Mouse (Mus musculus): ENCODE results near the gene Inip. TPM values are rescaled to one million over a fixed set of nuclear protein-coding genes. Genes with fewer than 3 reads are reported as not detected.

Inip gene
- polyA plus RNA-seq, 1 experiment from 2014 or later: 64.6 TPM

DNA sequence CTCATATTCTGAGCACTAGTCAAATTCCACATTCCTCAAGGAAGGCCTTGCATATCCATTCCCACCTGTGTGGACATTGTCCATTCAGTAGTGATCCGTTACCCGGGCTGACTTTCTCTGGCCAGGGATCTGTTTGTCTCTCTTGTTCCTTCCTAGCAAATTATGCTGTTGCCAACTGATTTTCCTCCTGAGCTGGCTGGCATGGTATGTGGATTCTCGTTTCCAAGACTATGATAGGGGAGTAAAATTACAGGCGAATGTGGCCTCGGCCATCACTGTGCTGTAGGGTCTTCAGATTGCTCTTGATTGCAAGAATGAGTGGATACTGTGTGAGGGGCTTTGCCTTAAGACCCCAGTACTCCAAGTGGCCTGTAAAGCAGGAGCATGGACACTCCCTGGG lies 25.0 kb upstream of the Inip start:
- Histone ChIP-seq H3K36me3 (ENCODE audit: control insufficient read depth, insufficient read depth, low read length) (no peaks in the 10 kb centered on the region), H3K4me3 (replicated peaks; ENCODE audit: low read depth, low read length) (no peak overlapping the region), H3K4me1 (ENCODE audit: control insufficient read depth, insufficient read depth, low read length) (no peaks in the 10 kb centered on the region), H3K4me2 (ENCODE audit: low read length) (no peak overlapping the region), H3K9me3 (ENCODE audit: control insufficient read depth, low read length) (no peaks in the 10 kb centered on the region), H3K27ac (replicated peaks; ENCODE audit: low read depth, low read length) (no peak overlapping the region), H3K27me3 (ENCODE audit: control insufficient read depth, insufficient read depth, low read length) (no peaks in the 10 kb centered on the region), H3K9ac (replicated peaks; ENCODE audit: low read length) (no peak overlapping the region)
- ATAC-seq (ENCODE audit: low FRiP score, low TSS enrichment): no peak
- no peak for DNase-seq
- WGBS: 95% methylated on average over 5 of the region's 5 CpGs

DNA sequence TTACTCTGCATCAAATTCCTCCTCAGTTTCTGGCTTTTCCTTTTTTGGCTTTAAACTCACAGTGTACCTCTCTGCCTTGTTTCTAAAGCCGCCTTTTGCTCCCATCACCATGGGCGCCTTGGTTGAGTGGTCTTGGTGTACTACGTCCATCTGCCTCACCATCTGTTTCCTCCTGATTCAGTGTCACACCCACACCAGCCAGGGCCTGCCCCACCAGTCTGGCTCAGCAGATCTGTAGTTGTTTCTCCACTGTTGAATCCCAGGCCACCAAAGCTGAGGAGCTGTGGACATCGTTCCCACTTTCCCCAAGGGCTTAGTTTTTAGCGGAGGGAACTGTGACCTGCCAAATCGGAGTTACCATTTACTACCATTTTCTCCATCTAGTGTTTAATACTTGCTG lies 24.2 kb upstream of the Inip start:
- no peak for ATAC-seq (ENCODE audit: low FRiP score, low TSS enrichment)
- H3K4me2 ChIP-seq (ENCODE audit: low read length): no peak overlapping the region

DNA sequence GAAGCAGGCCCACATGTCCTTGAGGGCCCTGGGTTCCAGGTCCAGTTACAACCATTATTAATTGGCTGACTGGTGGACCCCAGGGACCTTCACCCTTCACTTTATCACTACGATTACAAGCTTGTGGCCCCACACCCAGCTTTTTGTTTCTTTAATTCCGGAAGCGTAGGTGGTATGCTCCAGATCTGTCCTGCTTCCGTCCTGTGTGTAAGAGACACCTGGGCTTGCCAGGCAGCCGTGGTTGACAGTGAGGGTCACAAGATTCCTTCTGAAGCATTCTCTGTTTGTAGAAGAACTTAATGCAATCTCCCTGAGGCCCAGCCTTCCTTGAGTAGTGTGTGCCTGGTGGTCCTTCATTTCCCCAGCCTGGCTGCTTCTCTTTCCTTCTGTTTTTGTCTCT lies 23.5 kb upstream of the Inip start:
- Histone ChIP-seq H3K4me1 (ENCODE audit: control insufficient read depth, insufficient read depth, low read length) (peaks cover under 1% of the 10 kb centered on the region; the same call in 1 of the 2 replicates), H3K27ac (replicated peaks; ENCODE audit: low read depth, low read length) (no peak overlapping the region), H3K9ac (replicated peaks; ENCODE audit: low read length) (no peak overlapping the region), H3K9me3 (ENCODE audit: control insufficient read depth, low read length) (no peaks in the 10 kb centered on the region), H3K4me3 (replicated peaks; ENCODE audit: low read depth, low read length) (no peak overlapping the region), H3K4me2 (ENCODE audit: low read length) (no peak overlapping the region), H3K27me3 (ENCODE audit: control insufficient read depth, insufficient read depth, low read length) (no peaks in the 10 kb centered on the region), H3K36me3 (ENCODE audit: control insufficient read depth, insufficient read depth, low read length) (no peaks in the 10 kb centered on the region)
- DNase-seq (no peak), ATAC-seq (ENCODE audit: low FRiP score, low TSS enrichment) (no peak)
- 93% methylated on average over 5 of the region's 5 CpGs for WGBS

More for the DNA sequence above, 24.2 kb upstream of the Inip start:
- DNase-seq: no peak
- Histone ChIP-seq H3K9me3 (ENCODE audit: control insufficient read depth, low read length) (no peaks in the 10 kb centered on the region), H3K27ac (replicated peaks; ENCODE audit: low read depth, low read length) (no peak overlapping the region), H3K36me3 (ENCODE audit: control insufficient read depth, insufficient read depth, low read length) (no peaks in the 10 kb centered on the region), H3K9ac (replicated peaks; ENCODE audit: low read length) (no peak overlapping the region), H3K4me3 (replicated peaks; ENCODE audit: low read depth, low read length) (no peak overlapping the region), H3K27me3 (ENCODE audit: control insufficient read depth, insufficient read depth, low read length) (no peaks in the 10 kb centered on the region), H3K4me1 (ENCODE audit: control insufficient read depth, insufficient read depth, low read length) (no peaks in the 10 kb centered on the region)
- WGBS: 84% methylated on average over 6 of the region's 6 CpGs

DNA sequence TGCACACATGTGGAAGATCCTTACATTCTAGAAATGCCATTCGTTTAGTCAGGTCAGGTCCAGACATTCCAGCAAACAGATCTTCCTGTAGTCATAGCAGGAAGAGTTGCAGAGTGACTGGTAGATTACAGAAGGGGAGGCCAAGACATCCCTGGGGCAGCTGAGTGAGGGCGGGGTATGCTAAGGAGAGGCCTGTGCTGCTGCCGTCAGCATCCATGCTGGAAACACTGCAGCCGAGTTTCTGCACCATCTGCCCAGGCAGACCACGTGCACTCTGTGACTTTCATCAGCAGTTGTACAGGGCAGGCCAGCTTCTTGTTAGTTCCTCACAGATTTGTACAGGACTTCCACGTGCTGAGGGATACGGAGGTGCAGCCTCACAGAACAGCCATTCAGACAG lies 22.1 kb upstream of the Inip start:
- DNase-seq (no peak), ATAC-seq (ENCODE audit: low FRiP score, low TSS enrichment) (no peak)
- WGBS: 72% methylated on average over 7 of the region's 7 CpGs

DNA sequence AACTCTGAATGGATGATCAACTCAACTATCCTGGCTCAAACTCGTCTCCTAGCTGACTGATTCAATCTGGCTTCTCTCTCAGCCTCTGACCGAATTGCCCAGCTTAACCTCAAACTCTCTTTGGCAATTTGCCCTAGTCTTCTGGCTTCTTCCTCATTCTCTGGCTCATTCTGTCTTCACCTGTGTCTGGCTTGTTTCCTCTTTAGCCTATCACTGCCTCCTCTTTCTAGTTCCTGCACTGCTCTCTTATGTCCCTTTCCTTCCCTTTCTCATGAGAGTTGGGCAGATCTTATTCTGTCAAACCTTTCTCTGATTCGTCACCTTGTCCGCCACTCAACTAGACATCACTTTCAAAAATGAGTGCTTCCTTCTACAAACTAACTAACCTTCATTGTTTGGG lies 20.7 kb upstream of the Inip start:
- H3K4me3 ChIP-seq (replicated peaks; ENCODE audit: low read depth, low read length): no peak overlapping the region
- DNase-seq (no peak), ATAC-seq (ENCODE audit: low FRiP score, low TSS enrichment) (no peak)

More for the DNA sequence above, 22.1 kb upstream of the Inip start:
- H3K9ac ChIP-seq (replicated peaks; ENCODE audit: low read length): no peak overlapping the region
- H3K9me3 ChIP-seq (ENCODE audit: control insufficient read depth, low read length): no peaks in the 10 kb centered on the region
- no peak overlapping the region for H3K4me3 ChIP-seq (replicated peaks; ENCODE audit: low read depth, low read length)
- H3K27me3 ChIP-seq (ENCODE audit: control insufficient read depth, insufficient read depth, low read length): no peaks in the 10 kb centered on the region
- peaks cover 8% of the 10 kb centered on the region; the same call in 1 of the 2 replicates for H3K4me1 ChIP-seq (ENCODE audit: control insufficient read depth, insufficient read depth, low read length)
- H3K36me3 ChIP-seq (ENCODE audit: control insufficient read depth, insufficient read depth, low read length): no peaks in the 10 kb centered on the region
- H3K27ac ChIP-seq (replicated peaks; ENCODE audit: low read depth, low read length): no peak overlapping the region
- no peak overlapping the region for H3K4me2 ChIP-seq (ENCODE audit: low read length)

DNA sequence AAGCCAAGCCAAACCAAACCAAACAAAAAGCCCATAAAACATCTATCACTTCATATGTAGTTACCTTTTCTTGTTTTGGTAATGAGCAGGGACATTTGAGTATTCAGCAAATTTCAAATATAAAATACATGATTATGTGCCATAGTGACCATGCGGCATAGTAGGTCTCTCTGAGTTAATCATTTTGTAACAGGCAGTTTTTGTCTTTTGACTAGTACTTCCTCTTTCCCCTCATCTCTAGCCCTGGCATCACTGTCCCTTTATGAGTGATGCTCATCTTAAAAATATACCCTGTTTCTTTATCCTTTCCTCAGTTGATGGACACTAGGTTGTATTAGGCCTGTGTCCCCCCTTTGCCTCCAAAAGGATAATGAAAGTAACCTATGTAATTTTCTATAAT lies 20.1 kb upstream of the Inip start:
- WGBS: 91% methylated on average over 1 of the region's 1 CpGs
- Histone ChIP-seq H3K36me3 (ENCODE audit: control insufficient read depth, insufficient read depth, low read length) (no peaks in the 10 kb centered on the region), H3K27ac (replicated peaks; ENCODE audit: low read depth, low read length) (no peak overlapping the region), H3K4me1 (ENCODE audit: control insufficient read depth, insufficient read depth, low read length) (peaks cover 8% of the 10 kb centered on the region; the same call in 1 of the 2 replicates), H3K9ac (replicated peaks; ENCODE audit: low read length) (no peak overlapping the region), H3K27me3 (ENCODE audit: control insufficient read depth, insufficient read depth, low read length) (no peaks in the 10 kb centered on the region), H3K4me2 (ENCODE audit: low read length) (no peak overlapping the region), H3K4me3 (replicated peaks; ENCODE audit: low read depth, low read length) (no peak overlapping the region), H3K9me3 (ENCODE audit: control insufficient read depth, low read length) (no peaks in the 10 kb centered on the region)
- ATAC-seq (ENCODE audit: low FRiP score, low TSS enrichment): no peak
- no peak for DNase-seq

More for the DNA sequence above, 20.7 kb upstream of the Inip start:
- H3K36me3 ChIP-seq (ENCODE audit: control insufficient read depth, insufficient read depth, low read length): no peaks in the 10 kb centered on the region
- 95% methylated on average over 4 of the region's 4 CpGs for WGBS
- H3K4me1 ChIP-seq (ENCODE audit: control insufficient read depth, insufficient read depth, low read length): peaks cover 8% of the 10 kb centered on the region; the same call in 1 of the 2 replicates
- H3K27ac ChIP-seq (replicated peaks; ENCODE audit: low read depth, low read length): no peak overlapping the region
- no peaks in the 10 kb centered on the region for H3K9me3 ChIP-seq (ENCODE audit: control insufficient read depth, low read length)
- no peak overlapping the region for H3K9ac ChIP-seq (replicated peaks; ENCODE audit: low read length)
- H3K27me3 ChIP-seq (ENCODE audit: control insufficient read depth, insufficient read depth, low read length): no peaks in the 10 kb centered on the region
- no peak overlapping the region for H3K4me2 ChIP-seq (ENCODE audit: low read length)

DNA sequence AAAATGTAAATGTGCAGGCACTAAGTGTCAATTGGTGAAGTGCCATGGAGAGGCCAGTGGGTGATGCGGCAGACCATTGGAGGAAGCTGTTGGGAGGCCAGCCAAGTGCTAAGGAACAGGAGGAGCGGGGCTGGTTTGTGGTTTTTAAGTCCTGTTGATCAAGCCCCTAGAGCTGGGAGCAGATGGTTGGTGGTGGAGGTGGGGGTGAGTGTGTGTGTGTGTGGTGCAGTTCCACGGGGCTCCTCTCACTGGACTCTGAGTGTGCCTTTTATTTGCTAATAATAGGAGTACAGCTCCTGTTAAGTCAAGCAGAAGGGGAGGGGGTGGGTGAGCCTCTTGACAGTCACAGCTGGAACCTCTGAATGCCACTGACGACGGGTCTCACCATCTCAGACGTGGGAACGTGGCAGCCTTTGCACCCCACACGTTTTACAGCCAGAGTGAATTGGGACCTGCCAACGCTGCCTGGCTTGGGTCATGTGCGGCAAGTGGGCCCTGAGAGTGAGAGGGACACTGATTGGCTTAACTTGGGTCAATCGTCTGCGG lies 18.2 kb upstream of the Inip start:
- H3K4me2 ChIP-seq (ENCODE audit: low read length): no peak overlapping the region
- H3K4me1 ChIP-seq (ENCODE audit: control insufficient read depth, insufficient read depth, low read length): peaks cover 9% of the 10 kb centered on the region; the same call in 1 of the 2 replicates
- H3K36me3 ChIP-seq (ENCODE audit: control insufficient read depth, insufficient read depth, low read length): no peaks in the 10 kb centered on the region
- H3K4me3 ChIP-seq (replicated peaks; ENCODE audit: low read depth, low read length): no peak overlapping the region
- H3K9me3 ChIP-seq (ENCODE audit: control insufficient read depth, low read length): no peaks in the 10 kb centered on the region
- no peaks in the 10 kb centered on the region for H3K27me3 ChIP-seq (ENCODE audit: control insufficient read depth, insufficient read depth, low read length)
- H3K9ac ChIP-seq (replicated peaks; ENCODE audit: low read length): no peak overlapping the region
- peak; percentile 52 for DNase-seq
- no peak overlapping the region for H3K27ac ChIP-seq (replicated peaks; ENCODE audit: low read depth, low read length)
- peak; percentile 70 for ATAC-seq (ENCODE audit: low FRiP score, low TSS enrichment)
- 27% methylated on average over 12 of the region's 12 CpGs for WGBS

DNA sequence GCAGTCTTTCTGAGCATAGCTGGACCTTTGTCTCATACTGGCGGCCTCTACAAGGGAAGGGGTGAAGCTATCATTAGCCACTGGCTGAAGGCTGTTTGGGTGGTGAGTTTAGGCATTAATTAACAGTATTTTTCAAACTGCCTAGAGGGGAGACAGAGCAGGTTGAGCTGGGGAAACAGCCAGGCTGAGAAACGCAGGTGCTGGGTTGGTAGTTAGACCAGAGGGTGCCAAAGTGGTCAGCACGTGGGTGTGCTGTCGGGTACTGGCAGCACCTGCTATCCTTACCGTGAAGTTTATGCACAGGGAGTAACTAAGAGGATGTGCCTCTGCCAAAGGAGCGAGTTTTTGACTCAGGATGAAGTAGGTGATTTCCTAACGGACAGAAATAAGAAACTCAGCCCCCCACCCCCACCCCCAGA lies 17.7 kb upstream of the Inip start:
- 0 out of 2 replicates have a peak overlapping the region, but pooled peaks have one; percentile 4 for H3K27ac ChIP-seq (replicated peaks; ENCODE audit: low read depth, low read length)
- no peaks in the 10 kb centered on the region for H3K36me3 ChIP-seq (ENCODE audit: control insufficient read depth, insufficient read depth, low read length)
- no peaks in the 10 kb centered on the region for H3K9me3 ChIP-seq (ENCODE audit: control insufficient read depth, low read length)
- ATAC-seq (ENCODE audit: low FRiP score, low TSS enrichment) (peak; percentile 44; the same call in 1 of the 2 replicates), DNase-seq (no peak)
- no peak overlapping the region for H3K4me3 ChIP-seq (replicated peaks; ENCODE audit: low read depth, low read length)
- no peak overlapping the region for H3K9ac ChIP-seq (replicated peaks; ENCODE audit: low read length)
- H3K4me2 ChIP-seq (ENCODE audit: low read length): no peak overlapping the region
- 68% methylated on average over 7 of the region's 7 CpGs for WGBS
- H3K4me1 ChIP-seq (ENCODE audit: control insufficient read depth, insufficient read depth, low read length): peaks cover 13% of the 10 kb centered on the region; the same call in 1 of the 2 replicates
- H3K27me3 ChIP-seq (ENCODE audit: control insufficient read depth, insufficient read depth, low read length): no peaks in the 10 kb centered on the region

DNA sequence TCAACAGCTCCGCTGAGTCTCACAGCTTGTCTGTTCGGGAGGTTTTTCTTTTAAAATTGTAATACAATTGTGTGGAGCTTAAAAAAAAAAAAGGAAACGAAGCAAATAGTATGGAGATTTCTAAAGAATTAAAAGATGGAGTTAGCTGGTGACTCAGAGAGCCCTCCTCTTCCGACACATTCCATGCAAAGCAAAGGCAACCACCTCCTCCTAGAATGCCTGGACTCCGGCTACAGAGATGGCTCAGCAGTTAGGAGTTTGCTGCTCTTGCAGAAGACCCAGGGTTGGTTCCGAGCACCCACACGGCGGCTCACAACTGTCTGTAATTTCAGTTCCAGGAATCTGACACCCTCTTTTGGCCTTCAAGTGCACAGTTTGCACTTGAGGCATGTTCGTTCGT lies 17.1 kb upstream of the Inip start:
- DNase-seq (no peak), ATAC-seq (ENCODE audit: low FRiP score, low TSS enrichment) (no peak)
- Histone ChIP-seq H3K4me1 (ENCODE audit: control insufficient read depth, insufficient read depth, low read length) (peaks cover 13% of the 10 kb centered on the region; the same call in 1 of the 2 replicates), H3K9ac (replicated peaks; ENCODE audit: low read length) (no peak overlapping the region), H3K4me2 (ENCODE audit: low read length) (no peak overlapping the region), H3K27ac (replicated peaks; ENCODE audit: low read depth, low read length) (no peak overlapping the region), H3K27me3 (ENCODE audit: control insufficient read depth, insufficient read depth, low read length) (no peaks in the 10 kb centered on the region), H3K9me3 (ENCODE audit: control insufficient read depth, low read length) (no peaks in the 10 kb centered on the region), H3K36me3 (ENCODE audit: control insufficient read depth, insufficient read depth, low read length) (no peaks in the 10 kb centered on the region), H3K4me3 (replicated peaks; ENCODE audit: low read depth, low read length) (no peak overlapping the region)
- WGBS: 72% methylated on average over 10 of the region's 10 CpGs

Data from midbrain, embryonic 14.5 days (tissue).